Mouse (Mus musculus) T-helper 2 cell (primary cell): ENCODE measurements around the gene Pin4.

Experiments
- in situ Hi-C: fragments of 300-600 bp; cut with MboI, MseI; formaldehyde crosslinking; loops from one replicate; pipeline ENCODE4 v1.15.1; 2025; ENCODE audit warnings: high pct_unique_total_duplicates

Gene Pin4

DNA sequence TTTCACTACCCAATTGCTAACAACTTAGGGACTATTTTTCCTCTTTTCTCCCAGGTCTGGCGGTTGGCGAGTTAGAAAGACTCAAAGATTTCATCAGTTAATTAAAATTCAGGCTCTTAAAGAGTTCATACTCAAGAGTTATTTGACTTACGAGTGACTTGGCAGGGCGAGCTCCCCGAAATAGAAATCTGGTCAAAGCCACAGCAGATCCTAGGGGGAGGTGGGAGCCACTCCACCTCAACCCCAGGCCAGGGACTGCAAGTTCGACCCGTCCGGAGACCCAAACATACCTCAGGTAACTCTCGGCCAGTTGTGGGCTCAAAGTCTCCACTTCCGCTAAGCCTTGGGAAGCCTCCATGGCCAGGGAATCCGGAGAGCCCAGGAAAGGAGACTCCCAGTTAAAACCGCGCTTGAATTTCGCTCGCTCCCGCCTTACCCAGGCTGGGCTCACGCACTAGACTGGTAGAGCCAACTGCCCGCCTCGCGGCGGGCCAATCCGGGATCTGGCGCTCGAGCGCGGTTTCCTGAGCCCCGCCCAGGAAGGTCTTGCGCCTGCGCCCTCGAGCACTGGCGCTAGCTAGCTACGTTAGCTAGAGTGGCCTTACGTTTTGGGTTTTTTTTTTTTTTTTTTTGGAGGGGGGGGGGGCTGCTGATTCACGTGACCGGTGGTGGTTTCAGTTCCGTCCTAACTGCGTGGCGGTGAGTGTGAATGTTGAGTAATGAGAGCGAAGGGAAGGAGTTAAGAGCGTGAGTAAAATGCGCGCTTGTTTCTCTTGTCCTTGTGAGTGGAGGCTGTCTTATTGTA is 37.6 kb downstream of the Pin4 start, which contains the start of gene Ercc6l:
Gene Ercc6l (minus strand): TSS at position 474 of the 805 bp plus-strand sequence.
- in situ Hi-C loops: no loop called here

DNA sequence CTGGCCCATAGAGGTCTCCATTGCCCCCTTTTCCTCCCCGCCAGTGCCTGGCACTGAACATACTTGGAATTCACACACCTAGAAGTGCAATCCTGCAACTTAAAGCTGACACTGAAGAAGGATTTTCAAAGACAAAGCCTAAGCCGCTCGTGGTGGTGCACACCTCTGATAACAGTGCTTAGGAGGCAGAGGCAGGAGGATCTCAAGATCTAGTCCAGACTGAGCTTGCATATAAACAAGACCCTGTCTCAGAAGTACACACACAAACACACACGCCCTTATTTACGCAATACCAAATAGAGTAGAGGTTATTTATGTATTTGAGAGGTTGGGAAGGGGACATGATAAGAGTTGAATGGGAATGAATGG is 38.2 kb downstream of the Pin4 start:
- in situ Hi-C loops: no loop called here

DNA sequence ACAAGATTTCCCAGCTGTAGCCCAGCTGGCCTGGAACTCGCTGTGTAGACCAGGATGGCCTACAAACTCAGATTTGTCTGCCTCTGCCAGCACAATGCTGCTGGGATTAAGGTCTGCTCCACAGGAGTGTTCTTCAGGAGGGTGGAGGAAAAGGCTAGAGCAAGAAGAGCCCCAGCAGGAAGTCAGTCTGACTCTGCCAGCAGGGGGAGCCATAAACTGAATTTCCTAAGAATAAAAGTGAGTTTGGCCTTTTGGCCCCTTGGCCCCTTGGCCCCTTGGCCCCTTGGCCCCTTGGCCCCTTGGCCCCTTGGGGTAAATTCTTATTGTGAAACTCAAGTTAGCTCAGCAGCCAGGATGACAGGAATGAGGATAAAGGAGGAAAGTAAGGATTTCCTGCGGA is 40.5 kb downstream of the Pin4 start:
- in situ Hi-C loops: no loop called here

DNA sequence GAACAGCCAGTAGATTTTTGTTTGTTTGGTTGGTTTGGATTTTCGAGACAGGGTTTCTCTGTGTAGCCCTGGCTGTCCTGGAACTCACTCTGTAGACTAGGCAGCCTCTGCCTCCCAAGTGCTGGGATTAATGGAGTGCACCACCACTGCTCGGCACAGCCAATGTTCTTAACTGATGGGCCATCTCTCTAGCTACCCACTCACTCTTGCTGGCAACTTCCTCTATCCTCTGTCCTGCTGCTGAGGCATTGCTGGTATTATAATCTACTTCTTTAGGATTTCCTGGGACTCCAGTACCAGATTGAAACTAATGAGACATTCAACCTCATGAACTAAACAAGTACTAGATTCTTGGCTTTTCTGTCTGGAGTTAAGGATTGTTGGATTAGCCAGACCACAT is 41.3 kb downstream of the Pin4 start:
- in situ Hi-C loops: no loop called here

DNA sequence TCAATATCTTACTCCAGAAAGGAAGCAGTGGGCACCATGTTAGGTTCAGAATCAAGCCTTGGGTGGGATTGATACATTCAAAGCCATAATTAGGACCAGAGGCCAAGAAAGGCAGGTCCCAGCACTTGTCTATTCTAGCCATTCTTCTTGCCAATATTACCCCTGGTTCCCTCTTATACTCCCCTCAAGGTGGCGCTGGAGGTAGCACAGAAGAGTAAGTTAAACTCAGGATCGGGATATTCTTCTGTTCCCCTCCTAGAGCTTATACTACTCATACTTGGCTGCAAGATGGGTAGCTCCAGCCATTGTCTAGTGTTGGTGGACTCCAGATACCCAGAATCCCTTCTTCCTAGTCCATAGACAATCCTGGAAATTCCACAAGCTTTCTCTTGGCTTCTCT is 43.8 kb downstream of the Pin4 start:
- in situ Hi-C loops: no loop called here

DNA sequence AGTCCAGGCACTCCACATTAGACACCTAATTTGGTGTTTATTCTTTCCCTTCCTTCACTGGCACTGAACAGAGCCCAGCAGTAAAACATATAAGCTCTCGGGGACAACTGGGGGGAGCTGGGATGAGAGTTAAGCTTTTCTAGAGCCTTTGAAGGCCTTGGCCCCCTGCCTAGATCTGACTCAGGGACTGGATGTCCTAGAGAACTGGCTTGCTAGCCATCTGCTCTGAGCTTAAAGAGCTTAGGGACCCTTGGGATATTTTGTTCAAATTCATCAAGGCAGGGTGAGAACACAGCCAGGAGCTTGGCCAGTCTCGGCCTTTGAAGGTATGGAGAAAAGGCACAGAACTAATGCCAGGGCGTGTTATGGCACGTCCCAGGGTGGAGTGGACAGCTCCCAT is 44.3 kb downstream of the Pin4 start:
- in situ Hi-C loops: no loop called here

DNA sequence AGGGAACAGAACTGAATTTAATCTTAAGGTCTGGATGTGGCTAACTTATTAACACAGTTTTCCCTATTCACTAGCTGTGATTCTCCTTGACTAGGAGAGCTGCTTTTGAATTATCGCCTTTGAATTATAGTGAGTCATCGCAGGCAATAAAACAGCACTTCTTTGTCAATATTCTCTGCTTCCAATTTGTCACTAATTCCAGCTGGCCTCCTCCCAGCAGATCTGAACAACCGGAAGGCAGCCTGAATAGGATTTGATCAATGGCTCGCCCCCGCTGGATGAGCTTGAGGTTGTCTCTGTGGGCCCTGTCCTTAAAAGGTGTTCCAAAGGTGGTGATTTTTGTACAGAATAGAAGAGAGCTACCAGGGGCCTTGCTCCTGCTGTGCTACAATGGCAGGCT is 47.3 kb downstream of the Pin4 start:
- in situ Hi-C loops: no loop called here

DNA sequence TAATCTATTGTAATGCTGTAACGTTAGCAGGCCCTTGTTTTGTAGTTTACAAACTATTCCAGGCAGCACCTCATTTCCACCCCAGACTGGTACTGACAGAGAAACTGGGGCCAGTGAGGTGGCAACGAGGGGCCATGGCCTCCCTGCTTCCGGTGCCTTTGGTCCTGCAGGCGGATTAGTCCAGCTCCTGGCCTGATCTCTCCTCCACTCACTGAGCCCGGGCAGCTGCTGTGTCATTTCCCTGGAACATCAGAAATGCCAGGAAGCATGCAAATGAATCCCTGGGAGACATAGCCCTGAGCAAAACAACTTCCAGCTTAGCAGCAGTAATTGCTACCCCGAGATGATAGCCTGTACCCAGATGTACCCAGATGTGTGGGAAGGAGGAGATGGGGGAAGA is 47.7 kb downstream of the Pin4 start:
- in situ Hi-C loops: no loop called here

DNA sequence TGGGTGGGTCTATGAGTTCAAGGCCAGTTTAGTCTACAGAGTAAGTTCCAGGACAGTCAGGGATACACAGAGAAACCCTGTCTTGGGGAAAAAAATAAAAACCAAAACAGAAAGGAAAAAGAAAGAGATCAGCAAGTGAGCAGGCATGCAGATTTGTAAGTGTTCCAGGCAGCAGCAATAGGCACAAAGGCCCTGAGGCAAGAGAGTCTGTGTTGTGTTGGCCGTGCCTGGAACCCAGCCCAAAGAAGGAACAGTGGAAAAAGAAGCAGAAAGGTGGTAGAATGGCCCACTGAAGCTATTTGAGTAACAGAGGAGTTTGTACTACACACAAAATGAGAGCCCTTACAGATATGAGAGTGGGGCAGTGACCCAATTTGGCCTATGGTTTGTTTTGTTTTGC is 50.5 kb downstream of the Pin4 start:
- in situ Hi-C loops: no loop called here

DNA sequence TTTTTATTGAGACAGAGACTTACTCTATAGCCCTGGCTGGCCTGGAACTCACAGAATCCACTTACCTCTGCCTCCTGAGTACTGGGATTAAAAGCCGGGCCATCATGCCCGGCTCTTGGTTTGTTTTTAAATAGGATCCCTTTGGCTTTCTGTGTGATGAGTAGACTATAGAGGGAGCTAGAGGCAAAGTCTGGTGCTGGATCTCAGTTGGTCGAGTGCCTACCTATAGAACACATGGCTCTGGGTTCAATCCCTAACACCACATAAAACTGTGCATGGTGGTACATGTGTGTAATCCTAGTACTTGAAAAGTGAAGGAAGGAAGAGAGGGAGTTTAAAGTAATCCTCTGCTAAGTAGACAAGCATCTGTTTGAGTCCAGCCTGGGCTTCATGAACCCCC is 50.9 kb downstream of the Pin4 start:
- in situ Hi-C loops: no loop called here

DNA sequence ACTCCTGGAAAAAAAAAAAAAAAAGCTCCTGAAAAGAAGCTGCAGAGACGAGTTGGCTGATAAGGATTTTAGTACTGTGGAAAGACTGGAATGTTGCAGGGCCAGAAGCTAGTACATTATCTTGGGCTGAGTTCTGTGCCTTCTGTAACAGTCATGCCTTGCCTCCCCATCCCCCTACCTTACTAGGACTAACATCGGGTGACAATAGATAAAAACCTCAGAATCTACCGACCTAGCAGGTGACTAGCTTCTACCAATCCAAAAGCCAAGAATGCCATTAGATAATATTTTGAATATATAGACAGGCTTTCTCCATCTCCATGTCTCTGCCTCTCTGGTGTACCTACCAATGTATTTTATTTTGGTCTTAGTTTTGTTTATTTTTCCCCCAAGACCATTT is 51.7 kb downstream of the Pin4 start:
- in situ Hi-C loops: no loop called here

DNA sequence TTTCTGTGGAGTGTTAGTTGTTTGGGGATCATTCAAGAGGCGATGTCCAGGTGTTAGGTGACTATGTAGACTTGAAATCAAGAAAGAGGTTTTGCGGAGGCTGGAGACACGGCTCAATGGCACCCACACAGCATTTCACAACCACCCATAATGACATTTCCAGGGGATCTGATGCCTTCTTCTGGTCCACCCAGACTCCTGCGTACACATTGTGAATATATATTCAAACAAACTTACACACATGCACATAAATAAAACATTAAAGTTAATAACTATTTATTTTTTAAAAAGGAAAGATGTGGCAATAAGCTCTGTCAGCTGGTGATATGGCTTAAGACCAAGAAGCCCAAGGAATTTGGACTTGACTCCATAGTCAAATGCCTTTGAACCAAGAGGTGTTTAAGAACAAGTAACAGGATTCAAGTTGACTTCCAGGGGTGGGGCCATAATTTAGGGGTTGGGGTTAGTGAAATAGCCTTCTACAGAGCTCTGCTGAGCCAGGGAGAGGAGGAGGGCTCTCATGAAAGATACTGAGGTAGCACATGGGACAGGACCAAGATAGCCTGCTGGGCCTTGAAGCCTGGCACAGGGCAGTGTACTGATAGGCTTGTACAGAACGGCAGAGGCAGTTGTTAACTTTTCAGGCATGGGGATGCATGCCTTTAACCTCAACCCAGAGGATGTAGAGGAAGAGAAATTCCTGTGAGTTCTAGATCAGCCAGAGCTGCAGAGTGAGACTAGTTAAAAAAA is 56.5 kb downstream of the Pin4 start:
- in situ Hi-C loops: no loop called here
